Comparison of ENCODE assay signal across 8 mouse cellular contexts in the genomic region with DNA sequence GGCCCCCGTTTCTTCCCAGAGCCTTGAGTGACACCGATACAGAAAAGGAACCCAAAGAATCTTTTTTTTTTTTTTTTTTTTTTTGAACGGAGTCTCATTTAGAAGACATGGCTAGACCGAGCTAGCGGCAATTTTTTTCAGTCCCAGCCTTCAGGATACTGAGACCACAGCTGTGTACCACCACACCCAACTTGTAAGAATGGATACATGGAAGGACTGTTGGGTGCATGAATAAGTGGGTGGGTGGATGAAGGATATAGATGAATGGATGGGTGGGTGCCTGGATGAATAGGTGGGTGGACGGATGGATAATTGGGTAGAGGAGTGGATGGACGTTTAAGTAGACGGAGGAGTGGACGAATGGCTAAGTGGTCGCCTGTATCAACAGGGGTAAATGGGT. TPM values are rescaled to one million over a fixed set of nuclear protein-coding genes. Genes with fewer than 3 reads are reported as not detected.
DNase-seq lines count a peak whose midpoint lies in the region; ATAC-seq and TF ChIP-seq lines count a peak whose summit lies in the region.

No protein-coding gene starts in this region.

- no peak for ATAC-seq in kidney, embryonic 14.5 days (ENCODE audit: low FRiP score, low TSS enrichment)
- ATAC-seq in hindbrain, embryonic 12.5 days (ENCODE audit: low FRiP score), result no peak
- ATAC-seq in midbrain, embryonic 12.5 days (ENCODE audit: low FRiP score, low read depth), result 0 out of 2 replicates have a peak, but pooled peaks have one; percentile 47
- ATAC-seq in megakaryocyte progenitor cell, adult 5-6 weeks (replicated peaks; ENCODE audit: poor library complexity), result no peak

- H3K4me2 ChIP-seq in kidney, embryonic 14.5 days (replicated peaks; ENCODE audit: low read depth, low read length), result peak overlapping the region; percentile 86
- H3K4me2 ChIP-seq in hindbrain, embryonic 12.5 days (replicated peaks), result peak overlapping the region; percentile 86
- H3K4me2 ChIP-seq in midbrain, embryonic 12.5 days (replicated peaks), result peak overlapping the region; percentile 84

- H3K4me3 ChIP-seq in kidney, embryonic 14.5 days (ENCODE audit: low read length), result peak overlapping the region; percentile 70
- peak overlapping the region; percentile 84 for H3K4me3 ChIP-seq in bone marrow macrophage, adult 2 months (ENCODE audit: insufficient read depth, low read length)
- H3K4me3 ChIP-seq in hindbrain, embryonic 12.5 days, result peak overlapping the region; percentile 69
- H3K4me3 ChIP-seq in midbrain, embryonic 12.5 days, result peak overlapping the region; percentile 74

- TF ChIP-seq CTCF in bone marrow macrophage, adult 2 months (IDR thresholded peaks at IDR 0.05; ENCODE audit: low read depth, low read length), result no peak

- H3K36me3 ChIP-seq in kidney, embryonic 14.5 days (ENCODE audit: control insufficient read depth, insufficient read depth, low read length), result peaks cover 3% of the 10 kb centered on the region; the same call in 1 of the 2 replicates
- H3K36me3 ChIP-seq in hindbrain, embryonic 12.5 days, result peaks cover 5% of the 10 kb centered on the region; the same call in 1 of the 2 replicates
- no peaks in the 10 kb centered on the region; the same call in 1 of the 2 replicates for H3K36me3 ChIP-seq in midbrain, embryonic 12.5 days

- no peaks in the 10 kb centered on the region for H3K27me3 ChIP-seq in kidney, embryonic 14.5 days (ENCODE audit: control insufficient read depth, insufficient read depth, low read length)
- no peaks in the 10 kb centered on the region for H3K27me3 ChIP-seq in hindbrain, embryonic 12.5 days
- H3K27me3 ChIP-seq in midbrain, embryonic 12.5 days, result 0 out of 2 replicates have a peak, but pooled peaks cover 4% of the 10 kb centered on the region

- peak overlapping the region; percentile 63 for H3K9ac ChIP-seq in kidney, embryonic 14.5 days (ENCODE audit: low read depth, low read length)
- peak overlapping the region; percentile 66 for H3K9ac ChIP-seq in hindbrain, embryonic 12.5 days
- peak overlapping the region; percentile 65 for H3K9ac ChIP-seq in midbrain, embryonic 12.5 days (replicated peaks)

- H3K27ac ChIP-seq in kidney, embryonic 14.5 days (ENCODE audit: low read depth, low read length), result no peak overlapping the region
- H3K27ac ChIP-seq in bone marrow macrophage, adult 2 months (ENCODE audit: insufficient read depth, low read depth, low read length), result peak overlapping the region; percentile 15; the same call in 1 of the 2 replicates
- no peak overlapping the region for H3K27ac ChIP-seq in hindbrain, embryonic 12.5 days
- no peak overlapping the region for H3K27ac ChIP-seq in midbrain, embryonic 12.5 days (replicated peaks)

- peaks cover 10% of the 10 kb centered on the region for H3K4me1 ChIP-seq in kidney, embryonic 14.5 days (ENCODE audit: control insufficient read depth, insufficient read depth, low read length)
- peaks cover 49% of the 10 kb centered on the region for H3K4me1 ChIP-seq in bone marrow macrophage, adult 2 months (ENCODE audit: control insufficient read depth, insufficient read depth, low read length)
- peaks cover 15% of the 10 kb centered on the region for H3K4me1 ChIP-seq in hindbrain, embryonic 12.5 days
- peaks cover 17% of the 10 kb centered on the region for H3K4me1 ChIP-seq in midbrain, embryonic 12.5 days

- DNase-seq in kidney, adult 11 months, result no peak
- no peak for DNase-seq in frontal cortex, postnatal 25 days (ENCODE audit: low spot score in 2 of 2)
- no peak for DNase-seq in cerebellum, adult 11 months

- TF ChIP-seq POLR2A in bone marrow macrophage, adult 2 months (IDR thresholded peaks at IDR 0.05; ENCODE audit: borderline replicate concordance, low read depth, low read length), result no peak

- H3K9me3 ChIP-seq in kidney, embryonic 14.5 days (ENCODE audit: control insufficient read depth, low read length), result no peaks in the 10 kb centered on the region
- no peaks in the 10 kb centered on the region for H3K9me3 ChIP-seq in hindbrain, embryonic 12.5 days (replicated peaks)
- no peaks in the 10 kb centered on the region for H3K9me3 ChIP-seq in midbrain, embryonic 12.5 days

- 7% methylated on average over 10 of the region's 10 CpGs for WGBS in kidney, embryonic 14.5 days
- 13% methylated on average over 10 of the region's 10 CpGs for WGBS in hindbrain, embryonic 12.5 days
- 12% methylated on average over 10 of the region's 10 CpGs for WGBS in midbrain, embryonic 12.5 days

RNA-seq across cellular contexts. Expression of a gene that starts 0.4 kb away (rescaled TPM):
- polyA plus RNA-seq in kidney, embryonic 14.5 days (2014; fragmentation: Nextera tagmentation; extraction: Ambion mirVana), result 31.6 and 40.6 TPM in 2 replicates
- polyA plus RNA-seq in bone marrow macrophage, adult 2 months (2012; ENCODE audit: insufficient read depth, insufficient read length, missing spikeins), result 16.4 TPM in 2 replicates
- polyA plus RNA-seq in hindbrain, embryonic 12.5 days (2016; fragmentation: Nextera tagmentation; extraction: Ambion mirVana), result 22.9 and 26.3 TPM in 2 replicates
- polyA plus RNA-seq in midbrain, embryonic 12.5 days (2016; fragmentation: Nextera tagmentation; extraction: Ambion mirVana), result 27.5 and 29.3 TPM in 2 replicates
- 20.7 and 26.2 TPM in 2 replicates for total RNA-seq in megakaryocyte progenitor cell, adult 5-6 weeks (2015)
- total RNA-seq in megakaryocyte progenitor cell, adult 5-6 weeks (2017), result 60.9 and 69.2 TPM in 2 replicates

RNA-seq across cellular contexts. Expression of a gene that starts 24.4 kb away (rescaled TPM):
- polyA plus RNA-seq in kidney, embryonic 14.5 days (2014; fragmentation: Nextera tagmentation; extraction: Ambion mirVana), result 6.2 and 6.8 TPM in 2 replicates
- 32.5 and 38.1 TPM in 2 replicates for polyA plus RNA-seq in bone marrow macrophage, adult 2 months (2012; ENCODE audit: insufficient read depth, insufficient read length, missing spikeins)
- polyA plus RNA-seq in hindbrain, embryonic 12.5 days (2016; fragmentation: Nextera tagmentation; extraction: Ambion mirVana), result 12.0 and 14.6 TPM in 2 replicates
- 11.5 and 13.1 TPM in 2 replicates for polyA plus RNA-seq in midbrain, embryonic 12.5 days (2016; fragmentation: Nextera tagmentation; extraction: Ambion mirVana)
- 15.8 and 18.8 TPM in 2 replicates for total RNA-seq in megakaryocyte progenitor cell, adult 5-6 weeks (2015)
- 11.1 and 20.2 TPM in 2 replicates for total RNA-seq in megakaryocyte progenitor cell, adult 5-6 weeks (2017)

RNA-seq across cellular contexts. Expression of a gene that starts 37.0 kb away (rescaled TPM):
- 2.6 and 3.4 TPM in 2 replicates for polyA plus RNA-seq in kidney, embryonic 14.5 days (2014; fragmentation: Nextera tagmentation; extraction: Ambion mirVana)
- not detected in 2 replicates for polyA plus RNA-seq in bone marrow macrophage, adult 2 months (2012; ENCODE audit: insufficient read depth, insufficient read length, missing spikeins)
- 5.0 TPM in 2 replicates for polyA plus RNA-seq in hindbrain, embryonic 12.5 days (2016; fragmentation: Nextera tagmentation; extraction: Ambion mirVana)
- 2.3 and 3.7 TPM in 2 replicates for polyA plus RNA-seq in midbrain, embryonic 12.5 days (2016; fragmentation: Nextera tagmentation; extraction: Ambion mirVana)
- not detected in 2 replicates for total RNA-seq in megakaryocyte progenitor cell, adult 5-6 weeks (2015)
- total RNA-seq in megakaryocyte progenitor cell, adult 5-6 weeks (2017), result not detected in 2 replicates

RNA-seq across cellular contexts. Expression of a gene that starts 54.9 kb away (rescaled TPM):
- 0.47 and 0.77 TPM in 2 replicates for polyA plus RNA-seq in kidney, embryonic 14.5 days (2014; fragmentation: Nextera tagmentation; extraction: Ambion mirVana)
- 13.2 and 14.4 TPM in 2 replicates for polyA plus RNA-seq in bone marrow macrophage, adult 2 months (2012; ENCODE audit: insufficient read depth, insufficient read length, missing spikeins)
- polyA plus RNA-seq in hindbrain, embryonic 12.5 days (2016; fragmentation: Nextera tagmentation; extraction: Ambion mirVana), result 0.45 and 0.90 TPM in 2 replicates
- 0.22 and 0.36 TPM in 2 replicates for polyA plus RNA-seq in midbrain, embryonic 12.5 days (2016; fragmentation: Nextera tagmentation; extraction: Ambion mirVana)
- total RNA-seq in megakaryocyte progenitor cell, adult 5-6 weeks (2015), result 1.8 and 2.3 TPM in 2 replicates
- 1.3 and 2.1 TPM in 2 replicates for total RNA-seq in megakaryocyte progenitor cell, adult 5-6 weeks (2017)
